Mouse (Mus musculus) frontal cortex, postnatal 10 days (tissue): ENCODE data around the gene Mllt3.

Experiments used
- DNase-seq, 2 experiments: peaks; one replicate each; pipeline ENCODE4 v3.0.0; 2022; ENCODE audit warnings: low spot score in 2 of 2, mixed read lengths in 1 of 2

Mllt3 gene

DNA sequence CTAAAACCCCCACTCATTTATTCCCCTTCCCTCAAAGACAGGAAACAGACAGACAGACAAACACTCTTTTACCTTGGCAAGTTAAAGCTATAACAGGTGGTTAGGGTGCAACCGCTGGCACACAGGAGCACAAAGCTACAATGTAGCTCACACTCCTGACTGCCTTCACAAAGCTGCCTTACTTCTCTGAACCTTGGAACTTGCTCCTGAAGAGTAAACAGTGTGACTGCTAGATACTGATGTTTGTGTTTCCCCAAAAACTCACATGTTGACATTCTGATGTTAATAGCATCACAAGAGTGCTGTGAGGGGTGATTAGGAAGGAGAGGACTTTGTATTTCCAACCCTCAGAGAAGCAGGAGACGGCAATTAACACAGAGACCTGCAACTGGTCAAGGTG is 151.6 kb downstream of the Mllt3 start:
- DNase-seq = no peak

GRCm38 (mm10) chr4:87880297-87880696 is 152.9 kb downstream of the Mllt3 start:
- no peak for DNase-seq

GRCm38 (mm10) chr4:87878701-87879100 is 154.5 kb downstream of the Mllt3 start:
- no peak for DNase-seq

- DNase-seq = no peak
These were observed 162.6 kb downstream of the Mllt3 start for GRCm38 (mm10) chr4:87870563-87870962.

GRCm38 (mm10) chr4:87866564-87866963 is 166.6 kb downstream of the Mllt3 start:
- DNase-seq = no peak

DNA sequence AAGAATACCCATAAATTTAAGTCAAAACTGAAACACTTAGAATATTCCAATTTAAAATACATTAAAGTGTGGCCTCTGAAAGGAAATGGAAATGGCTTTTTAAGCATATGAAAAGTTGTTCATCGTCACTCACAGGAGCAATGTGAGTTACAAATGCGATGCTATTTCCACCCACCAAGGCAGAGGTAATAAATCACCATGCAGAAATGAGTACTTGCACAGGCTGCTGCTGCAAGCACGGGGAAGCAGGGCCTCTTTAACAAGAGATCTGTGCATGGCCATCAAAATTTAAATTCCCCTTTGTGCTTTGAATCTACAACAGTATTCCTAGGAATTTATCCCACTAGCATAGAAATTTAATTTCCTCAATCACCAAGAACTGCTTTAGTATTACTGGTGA is 167.3 kb downstream of the Mllt3 start:
- DNase-seq = no peak

- DNase-seq = no peak
These were observed 168.1 kb downstream of the Mllt3 start for GRCm38 (mm10) chr4:87865041-87865440.

DNA sequence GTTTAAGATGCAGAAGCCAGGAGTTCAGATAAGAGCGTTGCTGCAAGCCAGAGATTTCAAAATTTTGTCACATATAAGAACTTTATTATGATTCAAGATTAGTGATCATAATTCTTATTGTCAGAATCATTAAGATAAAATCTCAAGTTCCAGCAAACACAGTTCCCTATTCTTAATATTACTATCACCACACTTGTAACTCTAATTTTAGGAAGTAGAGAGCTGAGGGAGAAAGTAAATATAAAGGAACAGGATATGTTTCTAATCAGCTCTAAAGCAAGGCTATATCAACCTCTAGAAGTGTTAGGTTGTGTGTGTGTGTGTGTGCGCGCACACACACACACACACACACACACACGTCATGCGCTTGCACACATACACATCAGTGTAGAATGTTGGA is 170.0 kb downstream of the Mllt3 start:
- DNase-seq = no peak

DNA sequence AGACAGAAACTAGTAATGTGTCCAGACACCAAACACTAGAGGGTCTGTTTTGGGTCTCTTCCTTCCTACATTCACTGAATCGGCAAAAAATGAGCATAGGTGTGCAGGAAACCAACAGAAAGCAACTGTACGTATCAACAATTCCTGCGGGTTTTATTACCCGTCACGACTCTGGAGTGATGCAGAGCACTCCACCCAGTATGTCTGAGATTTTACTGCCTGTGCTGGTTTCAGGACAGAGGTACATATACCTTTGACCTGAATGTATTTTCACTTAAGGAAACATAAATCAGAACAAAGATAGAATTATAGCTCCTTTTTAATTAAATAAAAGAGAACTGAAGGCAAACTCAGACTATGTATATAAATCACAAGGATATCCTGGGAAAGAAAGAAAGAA is 172.4 kb downstream of the Mllt3 start:
- DNase-seq = no peak

DNA sequence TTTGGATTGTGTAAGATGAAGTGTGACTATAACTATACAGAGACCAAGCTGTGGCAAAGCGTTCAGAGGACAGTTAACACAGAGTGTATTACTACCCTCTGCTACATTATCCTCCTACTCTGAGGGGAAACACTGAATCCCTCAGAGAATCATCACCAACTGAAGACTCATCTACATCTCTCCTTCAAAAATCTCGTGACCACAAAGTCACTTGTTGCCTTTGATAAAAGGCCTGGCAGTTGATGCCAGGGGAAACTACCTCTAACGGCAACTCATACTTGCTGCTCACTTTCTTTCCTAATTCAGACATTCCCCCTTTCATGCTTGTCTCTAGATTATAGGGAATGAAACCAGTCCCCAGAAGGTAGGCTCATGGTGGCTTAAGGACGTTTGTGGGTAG is 174.0 kb downstream of the Mllt3 start:
- no peak for DNase-seq

DNA sequence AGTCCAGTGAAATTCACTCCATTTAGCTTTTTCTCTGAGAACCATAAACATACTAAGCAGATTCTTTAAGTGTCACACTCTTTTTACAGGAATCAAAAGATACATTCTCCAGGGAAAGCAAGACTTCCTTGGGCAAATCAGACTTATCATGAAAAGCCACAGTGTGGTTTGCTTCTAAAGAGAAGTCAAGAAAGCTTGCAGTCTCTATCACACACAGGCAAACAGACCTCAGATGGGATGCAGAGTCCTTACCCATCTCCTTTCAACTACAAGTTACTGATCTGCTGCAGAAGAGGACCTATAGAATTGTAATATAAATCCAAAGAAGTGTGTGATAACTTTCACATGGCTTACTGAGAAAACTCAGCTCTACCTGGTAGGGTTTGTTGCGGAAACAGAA is 175.2 kb downstream of the Mllt3 start:
- no peak for DNase-seq

DNA sequence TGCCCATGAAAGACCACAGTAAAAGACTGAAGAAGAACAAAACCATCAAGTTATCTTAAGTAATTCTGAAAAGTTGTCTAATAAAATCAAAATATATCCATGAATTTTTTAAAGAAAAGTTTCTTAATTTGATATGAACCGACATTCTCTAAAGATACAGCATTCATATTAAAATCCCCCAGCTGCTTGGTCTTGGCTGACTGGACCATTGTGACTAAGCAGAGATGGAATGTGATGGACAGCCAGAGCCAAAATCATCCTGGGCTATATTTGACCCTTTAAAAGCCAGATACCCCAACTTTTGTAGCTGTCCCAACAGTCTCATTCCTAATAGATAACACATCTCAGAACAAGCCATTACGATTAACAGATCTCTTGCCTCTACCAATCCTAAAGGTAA is 180.7 kb downstream of the Mllt3 start:
- no peak for DNase-seq

- no peak for DNase-seq
These were observed 183.1 kb downstream of the Mllt3 start for GRCm38 (mm10) chr4:87850051-87850450.

DNA sequence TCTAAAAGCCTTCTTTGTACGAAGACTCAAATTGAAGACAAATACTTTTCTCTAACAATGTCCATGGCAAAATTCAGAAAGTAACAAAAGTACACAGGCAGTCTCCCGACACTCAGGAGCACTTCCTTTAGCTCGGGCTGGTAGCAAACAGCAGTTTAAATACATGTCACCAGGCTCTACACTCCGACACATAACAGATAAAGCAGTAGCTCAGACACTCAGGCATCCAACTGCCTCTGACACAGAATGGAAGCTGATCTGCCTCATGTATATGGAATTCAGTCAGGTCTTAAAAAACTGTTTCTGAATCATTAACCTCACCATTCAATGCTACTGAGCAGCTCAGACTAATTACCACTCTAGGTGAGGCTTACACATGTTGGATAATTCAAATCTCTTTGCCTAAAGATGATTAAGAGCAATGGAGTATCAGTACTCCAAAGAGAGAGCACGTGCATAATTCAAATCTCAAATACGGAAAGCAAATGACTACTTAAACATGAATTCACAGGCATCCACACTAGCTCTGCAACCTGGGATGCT is 188.4 kb downstream of the Mllt3 start:
- no peak for DNase-seq

- no peak for DNase-seq
These were observed 192.8 kb downstream of the Mllt3 start for GRCm38 (mm10) chr4:87840210-87840910.

DNA sequence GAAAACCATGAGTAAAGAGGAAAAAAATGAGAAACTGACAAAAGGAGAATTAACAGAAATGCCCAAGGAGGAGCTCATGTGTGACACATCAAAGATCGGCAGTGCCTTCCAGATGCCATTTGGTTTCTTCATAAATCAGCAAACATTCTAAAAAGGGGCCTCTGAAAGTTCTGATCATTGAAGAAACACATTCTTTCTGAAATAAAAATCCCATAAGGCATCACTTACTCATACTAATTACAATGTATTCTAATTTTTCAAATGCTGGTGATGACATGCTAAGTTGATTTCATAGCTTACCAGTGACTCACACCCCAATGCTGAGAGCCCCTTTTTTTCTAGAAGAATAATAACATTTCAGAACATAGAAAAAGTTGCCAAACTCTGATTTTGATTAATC is 194.4 kb downstream of the Mllt3 start:
- no peak for DNase-seq

DNA sequence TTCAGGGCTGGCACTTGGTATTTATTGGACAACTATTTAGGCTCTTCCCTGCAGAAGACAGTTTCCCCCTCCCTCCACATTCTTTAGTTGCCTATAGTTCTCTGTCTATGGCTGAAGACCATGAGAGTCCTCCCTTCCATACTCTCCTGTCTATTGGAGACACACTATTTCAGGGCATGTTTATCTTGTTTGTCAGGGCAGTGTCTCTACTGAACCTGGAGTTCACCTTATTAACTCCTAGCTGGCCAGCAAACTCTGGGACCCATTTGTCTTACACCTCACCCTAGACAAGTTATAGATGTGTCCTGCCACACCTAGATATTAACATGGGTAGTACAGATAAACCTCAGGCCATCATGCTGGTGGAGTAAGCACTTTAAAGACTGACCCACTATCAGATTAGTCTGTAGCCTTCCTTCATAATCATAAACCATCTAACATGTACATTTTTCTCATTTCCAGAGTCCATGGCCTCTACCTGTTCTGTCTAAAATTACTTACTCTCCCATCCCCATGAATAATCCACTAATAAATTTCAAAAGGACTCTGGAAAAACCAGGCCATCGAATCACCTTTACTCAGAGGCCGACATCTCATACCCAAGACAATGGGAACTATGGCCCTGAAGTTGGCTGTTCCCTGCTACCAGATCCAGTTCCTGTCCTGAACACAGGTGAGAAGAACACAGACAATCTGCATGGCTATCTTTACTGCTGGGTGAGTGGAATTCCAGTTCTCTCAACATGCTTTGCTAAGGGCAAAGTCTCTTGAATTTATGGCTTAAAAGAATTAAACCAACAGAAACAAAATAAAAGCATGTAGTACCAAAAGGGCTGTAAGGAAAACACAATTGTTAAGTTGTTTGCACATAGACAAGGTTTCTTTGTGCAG is 195.4 kb downstream of the Mllt3 start:
- DNase-seq = no peak

DNA sequence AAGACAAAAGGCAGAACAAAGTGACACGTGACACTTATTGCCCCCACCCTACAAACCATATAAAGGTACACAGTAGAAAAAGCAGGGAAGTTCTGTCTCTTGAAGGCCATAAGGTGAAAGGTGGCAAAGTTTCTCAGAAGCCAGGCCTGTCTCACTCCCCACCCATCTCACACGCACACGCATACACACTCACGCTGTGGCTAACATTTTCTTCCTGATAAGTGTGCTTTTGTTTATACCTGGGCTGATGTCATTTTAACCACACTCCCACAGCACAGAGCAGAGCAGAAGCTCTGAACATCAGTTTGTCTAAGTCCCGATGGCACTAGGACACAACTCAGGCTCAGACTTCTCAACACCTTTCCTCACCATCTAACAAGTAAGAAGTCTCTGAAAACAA is 196.9 kb downstream of the Mllt3 start:
- DNase-seq = no peak

DNA sequence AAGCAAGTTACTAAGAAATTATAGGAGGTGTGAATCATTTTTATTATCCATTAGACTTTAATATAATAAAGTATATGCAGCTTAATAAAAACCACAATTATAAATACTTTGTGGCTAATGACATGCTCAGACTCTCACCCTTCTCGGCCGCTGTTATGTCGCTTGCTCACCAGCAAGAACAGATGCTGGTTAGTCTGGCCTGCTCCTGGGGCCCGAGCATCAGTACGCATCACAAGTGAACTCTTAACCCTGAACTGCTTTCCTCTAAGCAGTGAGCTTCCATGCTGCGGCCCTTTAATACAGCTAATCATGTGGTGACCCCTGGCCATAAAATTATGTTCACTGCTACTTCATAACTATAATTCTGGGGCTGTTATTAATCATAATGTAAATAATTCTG is 198.0 kb downstream of the Mllt3 start:
- DNase-seq = no peak

GRCm38 (mm10) chr4:87834310-87834709 is 198.9 kb downstream of the Mllt3 start:
- no peak for DNase-seq

GRCm38 (mm10) chr4:87830794-87831306 is 202.3 kb downstream of the Mllt3 start:
- no peak for DNase-seq

DNA sequence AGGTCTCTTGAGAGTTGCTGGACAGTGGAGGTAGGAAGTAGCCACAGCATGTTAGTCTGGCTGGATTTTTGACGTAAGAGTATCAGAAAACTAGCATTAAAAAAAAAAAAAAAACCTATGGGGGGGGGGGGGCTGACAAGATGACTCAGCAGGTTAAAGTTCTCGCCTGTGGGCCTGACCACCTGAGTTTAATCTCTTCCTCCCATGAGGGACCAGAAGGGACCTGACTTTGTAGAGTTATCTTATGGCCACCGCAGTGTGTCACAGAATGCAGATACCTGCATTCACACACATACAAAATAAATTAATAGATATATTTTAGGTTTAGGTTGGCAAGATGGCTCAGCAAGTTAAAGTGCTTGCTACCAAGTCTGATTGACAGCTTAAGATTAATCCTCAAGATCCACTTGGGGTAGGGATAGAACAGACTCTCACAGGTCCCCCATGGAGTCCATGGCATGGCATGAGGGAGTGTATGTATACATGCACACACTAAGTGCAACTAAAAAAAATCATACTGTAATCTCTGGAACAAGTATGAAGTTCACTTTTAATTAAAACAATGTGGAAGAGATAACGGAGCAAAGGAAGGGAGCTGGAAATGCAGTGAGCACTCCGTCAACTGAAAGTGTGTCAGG is 203.6 kb downstream of the Mllt3 start:
- no peak for DNase-seq
